Mouse (Mus musculus): ENCODE results near the gene Tmem229b. TPM values are rescaled to one million over a fixed set of nuclear protein-coding genes. Genes with fewer than 3 reads are reported as not detected.
"Not testable (repeated sequence)": the region's sequence is repeated elsewhere in the genome, so short reads cannot be mapped to it uniquely, and the experiment has no call there.

Tmem229b gene
- polyA plus RNA-seq, 1 experiment from 2014 or later, result 5.7 TPM

DNA sequence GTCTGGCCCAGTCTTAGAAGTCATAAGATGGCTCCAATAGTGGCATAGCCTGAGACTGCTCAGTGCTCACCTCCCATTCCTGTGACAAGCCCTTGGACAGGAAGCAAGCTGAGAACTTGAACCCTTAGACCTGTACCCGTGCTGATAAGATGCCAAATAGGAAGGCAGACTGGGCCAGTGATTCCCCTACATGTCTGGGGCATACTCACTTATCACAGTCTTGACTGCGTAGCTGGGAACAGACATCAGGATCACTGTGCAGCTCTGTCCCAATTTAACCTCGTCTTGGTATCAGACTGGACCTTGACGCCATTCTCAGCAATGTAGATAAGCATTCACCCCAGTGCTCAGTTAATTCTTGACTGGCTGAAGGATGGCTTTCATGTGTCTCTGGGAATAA, 29.9 kb downstream of the Tmem229b start:
- no peak overlapping the region for H3K4me2 ChIP-seq (ENCODE audit: low read length)
- DNase-seq (ENCODE audit: low spot score) (no peak), ATAC-seq (replicated peaks; ENCODE audit: low FRiP score, low TSS enrichment, low read depth) (no peak)
- 83% methylated on average over 4 of the region's 4 CpGs for WGBS
- no peaks in the 10 kb centered on the region for H3K27me3 ChIP-seq (replicated peaks; ENCODE audit: control insufficient read depth, insufficient read depth, low read length)
- no peak overlapping the region for H3K4me3 ChIP-seq (ENCODE audit: low read depth, low read length)
- H3K9me3 ChIP-seq (ENCODE audit: control insufficient read depth, low read length), result no peaks in the 10 kb centered on the region
- no peaks in the 10 kb centered on the region for H3K36me3 ChIP-seq (ENCODE audit: control insufficient read depth, insufficient read depth, low read length)
- no peaks in the 10 kb centered on the region for H3K4me1 ChIP-seq (replicated peaks; ENCODE audit: control insufficient read depth, insufficient read depth, low read length)
- H3K27ac ChIP-seq (ENCODE audit: low read depth), result no peak overlapping the region
- no peak overlapping the region for H3K9ac ChIP-seq (ENCODE audit: low read length)

DNA sequence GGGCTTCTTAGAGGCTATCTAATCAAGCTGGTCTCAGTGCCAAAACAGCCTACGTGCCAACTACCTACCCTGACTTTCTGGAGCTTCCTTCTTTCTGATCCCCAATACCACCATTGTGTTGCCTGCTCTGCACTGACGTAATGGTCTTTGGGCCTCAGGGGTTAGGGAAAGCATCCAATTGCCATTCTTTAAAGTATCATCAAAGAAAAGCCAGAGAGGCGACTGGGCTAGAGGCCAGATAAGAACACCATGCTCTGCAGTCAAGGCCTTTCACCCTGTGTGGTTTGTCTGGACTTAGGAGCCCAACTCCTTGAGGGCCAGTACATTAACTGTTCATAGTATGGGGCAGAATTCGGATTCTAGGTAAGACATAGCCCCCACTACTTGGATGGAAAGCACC, 30.3 kb downstream of the Tmem229b start:
- Histone ChIP-seq H3K36me3 (ENCODE audit: control insufficient read depth, insufficient read depth, low read length) (no peaks in the 10 kb centered on the region), H3K27ac (ENCODE audit: low read depth) (no peak overlapping the region), H3K4me1 (replicated peaks; ENCODE audit: control insufficient read depth, insufficient read depth, low read length) (no peaks in the 10 kb centered on the region), H3K9me3 (ENCODE audit: control insufficient read depth, low read length) (no peaks in the 10 kb centered on the region), H3K4me2 (ENCODE audit: low read length) (no peak overlapping the region), H3K27me3 (replicated peaks; ENCODE audit: control insufficient read depth, insufficient read depth, low read length) (no peaks in the 10 kb centered on the region), H3K4me3 (ENCODE audit: low read depth, low read length) (no peak overlapping the region), H3K9ac (ENCODE audit: low read length) (no peak overlapping the region)
- no peak for ATAC-seq (replicated peaks; ENCODE audit: low FRiP score, low TSS enrichment, low read depth)
- no peak for DNase-seq (ENCODE audit: low spot score)
- 61% methylated on average over 4 of the region's 4 CpGs for WGBS

GRCm38 (mm10) chr12:78975836-78976235, 31.6 kb downstream of the Tmem229b start:
- no peak overlapping the region for H3K27ac ChIP-seq (ENCODE audit: low read depth)
- 89% methylated on average over 4 of the region's 4 CpGs for WGBS
- no peak overlapping the region for H3K4me3 ChIP-seq (ENCODE audit: low read depth, low read length)
- H3K36me3 ChIP-seq (ENCODE audit: control insufficient read depth, insufficient read depth, low read length), result no peaks in the 10 kb centered on the region
- H3K27me3 ChIP-seq (replicated peaks; ENCODE audit: control insufficient read depth, insufficient read depth, low read length), result no peaks in the 10 kb centered on the region
- H3K9me3 ChIP-seq (ENCODE audit: control insufficient read depth, low read length), result no peaks in the 10 kb centered on the region
- no peaks in the 10 kb centered on the region for H3K4me1 ChIP-seq (replicated peaks; ENCODE audit: control insufficient read depth, insufficient read depth, low read length)
- no peak overlapping the region for H3K4me2 ChIP-seq (ENCODE audit: low read length)
- ATAC-seq (replicated peaks; ENCODE audit: low FRiP score, low TSS enrichment, low read depth), result no peak
- no peak for DNase-seq (ENCODE audit: low spot score)
- H3K9ac ChIP-seq (ENCODE audit: low read length), result no peak overlapping the region

DNA sequence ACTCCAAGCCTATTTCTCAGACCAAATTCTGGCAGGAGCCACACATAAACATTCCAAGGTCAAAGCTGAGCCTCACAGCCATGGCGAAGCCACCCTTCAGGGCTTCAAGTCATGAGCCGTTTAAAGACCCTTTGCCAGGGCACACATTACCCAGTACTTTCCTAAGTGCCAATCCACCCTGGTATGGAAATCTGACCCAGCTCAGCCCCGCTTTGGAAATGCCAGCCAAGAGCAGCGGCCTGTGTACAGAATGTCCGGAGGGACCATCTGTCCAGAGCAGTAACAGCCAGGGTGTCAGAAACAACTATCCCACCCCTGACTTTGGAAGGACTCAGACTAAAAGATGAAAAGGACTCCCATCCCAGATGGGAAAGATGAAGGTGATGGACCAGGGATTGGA, 32.7 kb downstream of the Tmem229b start:
- WGBS, result 93% methylated on average over 5 of the region's 5 CpGs
- no peak for ATAC-seq (replicated peaks; ENCODE audit: low FRiP score, low TSS enrichment, low read depth)
- Histone ChIP-seq H3K27me3 (replicated peaks; ENCODE audit: control insufficient read depth, insufficient read depth, low read length) (no peaks in the 10 kb centered on the region), H3K4me1 (replicated peaks; ENCODE audit: control insufficient read depth, insufficient read depth, low read length) (no peaks in the 10 kb centered on the region), H3K27ac (ENCODE audit: low read depth) (no peak overlapping the region), H3K9ac (ENCODE audit: low read length) (no peak overlapping the region), H3K4me2 (ENCODE audit: low read length) (no peak overlapping the region), H3K36me3 (ENCODE audit: control insufficient read depth, insufficient read depth, low read length) (no peaks in the 10 kb centered on the region), H3K4me3 (ENCODE audit: low read depth, low read length) (no peak overlapping the region), H3K9me3 (ENCODE audit: control insufficient read depth, low read length) (no peaks in the 10 kb centered on the region)
- no peak for DNase-seq (ENCODE audit: low spot score)

DNA sequence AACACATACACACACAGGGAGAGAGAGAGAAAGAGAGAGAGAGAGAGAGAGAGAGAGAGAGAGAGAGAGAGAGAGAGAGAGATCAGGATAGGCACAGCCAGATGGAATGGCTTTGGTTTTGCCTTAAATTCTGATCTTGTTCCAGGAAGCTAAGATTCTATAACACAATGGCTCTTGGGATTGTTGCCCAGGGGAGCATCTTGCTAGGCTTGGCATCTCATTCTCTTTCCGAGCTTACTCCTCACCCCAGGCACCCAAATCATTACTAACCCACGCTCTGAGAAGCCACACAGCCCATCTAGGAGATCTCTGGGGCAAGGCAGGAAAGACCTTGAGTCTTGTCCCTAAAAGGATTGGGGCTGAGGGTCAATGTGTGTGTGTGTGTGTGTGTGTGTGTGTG, 33.6 kb downstream of the Tmem229b start:
- no peak for ATAC-seq (replicated peaks; ENCODE audit: low FRiP score, low TSS enrichment, low read depth)
- no peaks in the 10 kb centered on the region for H3K27me3 ChIP-seq (replicated peaks; ENCODE audit: control insufficient read depth, insufficient read depth, low read length)
- WGBS, result 79% methylated on average over 2 of the region's 2 CpGs
- H3K9me3 ChIP-seq (ENCODE audit: control insufficient read depth, low read length), result no peaks in the 10 kb centered on the region
- no peak for DNase-seq (ENCODE audit: low spot score)
- H3K27ac ChIP-seq (ENCODE audit: low read depth), result no peak overlapping the region
- no peak overlapping the region for H3K9ac ChIP-seq (ENCODE audit: low read length)
- H3K4me3 ChIP-seq (ENCODE audit: low read depth, low read length), result no peak overlapping the region
- no peaks in the 10 kb centered on the region for H3K4me1 ChIP-seq (replicated peaks; ENCODE audit: control insufficient read depth, insufficient read depth, low read length)
- no peaks in the 10 kb centered on the region for H3K36me3 ChIP-seq (ENCODE audit: control insufficient read depth, insufficient read depth, low read length)
- H3K4me2 ChIP-seq (ENCODE audit: low read length), result no peak overlapping the region

- no peaks in the 10 kb centered on the region for H3K36me3 ChIP-seq (ENCODE audit: control insufficient read depth, insufficient read depth, low read length)
- H3K9ac ChIP-seq (ENCODE audit: low read length), result no peak overlapping the region
- no peak for DNase-seq (ENCODE audit: low spot score)
- H3K4me3 ChIP-seq (ENCODE audit: low read depth, low read length), result no peak overlapping the region
- 80% methylated on average over 2 of the region's 2 CpGs for WGBS
- H3K27me3 ChIP-seq (replicated peaks; ENCODE audit: control insufficient read depth, insufficient read depth, low read length), result no peaks in the 10 kb centered on the region
- no peak for ATAC-seq (replicated peaks; ENCODE audit: low FRiP score, low TSS enrichment, low read depth)
- no peak overlapping the region for H3K27ac ChIP-seq (ENCODE audit: low read depth)
- no peaks in the 10 kb centered on the region for H3K4me1 ChIP-seq (replicated peaks; ENCODE audit: control insufficient read depth, insufficient read depth, low read length)
- no peak overlapping the region for H3K4me2 ChIP-seq (ENCODE audit: low read length)
- no peaks in the 10 kb centered on the region for H3K9me3 ChIP-seq (ENCODE audit: control insufficient read depth, low read length)
Observed at GRCm38 (mm10) chr12:78971649-78972048, 35.8 kb downstream of the Tmem229b start.

DNA sequence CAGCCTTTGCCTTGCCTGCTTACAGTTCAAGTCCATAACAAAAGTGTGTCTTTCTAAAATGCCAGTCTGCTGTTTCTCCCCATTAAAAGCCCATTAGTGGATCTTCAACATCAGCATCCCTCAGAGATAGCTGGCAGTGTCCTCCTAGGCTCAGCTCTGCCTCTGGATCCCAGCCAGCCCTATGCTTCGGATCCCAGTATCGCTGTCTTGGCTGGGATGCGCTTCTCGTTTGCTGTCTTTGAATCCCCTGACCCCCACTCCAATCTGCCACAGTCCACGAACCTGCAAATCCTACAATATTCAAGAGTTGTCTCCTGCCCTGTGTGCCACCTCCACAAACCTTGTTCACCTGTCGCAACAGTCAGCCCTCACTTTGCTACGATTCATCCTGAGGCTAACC, 36.7 kb downstream of the Tmem229b start:
- Histone ChIP-seq H3K4me3 (ENCODE audit: low read depth, low read length) (no peak overlapping the region), H3K27me3 (replicated peaks; ENCODE audit: control insufficient read depth, insufficient read depth, low read length) (no peaks in the 10 kb centered on the region), H3K27ac (ENCODE audit: low read depth) (no peak overlapping the region), H3K4me1 (replicated peaks; ENCODE audit: control insufficient read depth, insufficient read depth, low read length) (no peaks in the 10 kb centered on the region), H3K36me3 (ENCODE audit: control insufficient read depth, insufficient read depth, low read length) (no peaks in the 10 kb centered on the region), H3K9me3 (ENCODE audit: control insufficient read depth, low read length) (no peaks in the 10 kb centered on the region), H3K4me2 (ENCODE audit: low read length) (no peak overlapping the region), H3K9ac (ENCODE audit: low read length) (no peak overlapping the region)
- 83% methylated on average over 7 of the region's 7 CpGs for WGBS
- ATAC-seq (replicated peaks; ENCODE audit: low FRiP score, low TSS enrichment, low read depth) (no peak), DNase-seq (ENCODE audit: low spot score) (no peak)

- not testable (repeated sequence) for H3K27ac ChIP-seq (ENCODE audit: low read depth); H3K36me3 ChIP-seq (ENCODE audit: control insufficient read depth, insufficient read depth, low read length); H3K4me2 ChIP-seq (ENCODE audit: low read length); H3K27me3 ChIP-seq (replicated peaks; ENCODE audit: control insufficient read depth, insufficient read depth, low read length); H3K4me3 ChIP-seq (ENCODE audit: low read depth, low read length); DNase-seq (ENCODE audit: low spot score); H3K9me3 ChIP-seq (ENCODE audit: control insufficient read depth, low read length); H3K9ac ChIP-seq (ENCODE audit: low read length); H3K4me1 ChIP-seq (replicated peaks; ENCODE audit: control insufficient read depth, insufficient read depth, low read length); ATAC-seq (replicated peaks; ENCODE audit: low FRiP score, low TSS enrichment, low read depth)
- WGBS, result 81% methylated on average over 10 of the region's 11 CpGs
Observed at GRCm38 (mm10) chr12:78964496-78964895, 42.9 kb downstream of the Tmem229b start.

DNA sequence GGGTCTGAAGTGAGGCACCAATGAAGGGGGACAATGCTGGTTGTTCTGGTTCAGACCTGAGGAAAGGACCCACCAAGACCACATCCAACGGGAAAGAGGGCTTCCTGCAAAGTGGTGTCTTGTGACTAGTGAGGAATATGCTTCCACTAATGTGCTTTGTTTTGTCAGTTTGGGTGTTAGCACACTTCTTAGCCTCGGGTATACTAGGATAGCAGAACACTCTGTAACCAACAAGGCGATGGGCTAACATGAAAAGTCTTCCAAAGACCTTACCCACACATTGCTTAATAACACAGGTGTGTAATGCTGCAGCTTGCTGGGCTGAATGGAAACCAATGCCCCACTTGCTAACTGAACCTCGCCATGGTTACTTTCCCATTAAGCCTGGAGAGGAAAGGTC, 51.0 kb downstream of the Tmem229b start:
- Histone ChIP-seq H3K36me3 (ENCODE audit: control insufficient read depth, insufficient read depth, low read length) (no peaks in the 10 kb centered on the region), H3K9ac (ENCODE audit: low read length) (no peak overlapping the region), H3K4me1 (replicated peaks; ENCODE audit: control insufficient read depth, insufficient read depth, low read length) (no peaks in the 10 kb centered on the region), H3K9me3 (ENCODE audit: control insufficient read depth, low read length) (peaks cover 5% of the 10 kb centered on the region; the same call in 1 of the 2 replicates), H3K4me3 (ENCODE audit: low read depth, low read length) (no peak overlapping the region), H3K27me3 (replicated peaks; ENCODE audit: control insufficient read depth, insufficient read depth, low read length) (no peaks in the 10 kb centered on the region), H3K4me2 (ENCODE audit: low read length) (no peak overlapping the region), H3K27ac (ENCODE audit: low read depth) (no peak overlapping the region)
- DNase-seq (ENCODE audit: low spot score), result no peak
- 85% methylated on average over 4 of the region's 4 CpGs for WGBS
- ATAC-seq (replicated peaks; ENCODE audit: low FRiP score, low TSS enrichment, low read depth), result no peak
